Mouse (Mus musculus): ENCODE data around the gene Hist1h3c. TPM values are rescaled to one million over a fixed set of nuclear protein-coding genes. Genes with fewer than 3 reads are reported as not detected.
"Not testable (repeated sequence)": the region's sequence is repeated elsewhere in the genome, so short reads cannot be mapped to it uniquely, and the experiment has no call there.

The Hist1h3c gene
- polyA plus RNA-seq, 1 experiment from 2014 or later, result 8.4 TPM

DNA sequence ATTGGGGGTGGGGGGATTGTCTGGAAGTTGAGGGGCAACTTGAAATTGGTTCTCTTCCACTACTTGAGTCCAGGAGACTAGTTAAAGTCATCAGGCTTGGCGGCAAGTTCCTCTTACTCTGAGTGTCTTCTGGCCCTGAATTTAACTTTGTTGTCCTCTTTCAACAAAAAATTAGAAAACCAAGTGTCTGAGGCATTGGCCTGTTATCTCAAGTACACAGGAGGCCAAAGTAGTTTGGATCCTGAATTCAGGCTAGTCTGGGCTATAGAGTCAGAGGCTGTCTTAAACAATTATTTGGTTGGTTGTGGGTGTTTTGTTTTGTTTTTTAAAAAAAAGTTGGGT, 19.7 kb upstream of the Hist1h3c start:
- Histone ChIP-seq H3K4me1 (ENCODE audit: control insufficient read depth, insufficient read depth, low read length) (peaks cover 9% of the 10 kb centered on the region), H3K9me3 (ENCODE audit: control insufficient read depth, low read depth, low read length) (no peaks in the 10 kb centered on the region), H3K27me3 (ENCODE audit: control insufficient read depth, insufficient read depth, low read length) (no peaks in the 10 kb centered on the region), H3K27ac (ENCODE audit: low read length) (no peak overlapping the region), H3K4me3 (ENCODE audit: low read depth, low read length) (no peak overlapping the region), H3K4me2 (replicated peaks; ENCODE audit: low read depth, low read length) (no peak overlapping the region), H3K36me3 (ENCODE audit: control insufficient read depth, insufficient read depth, low read length) (no peaks in the 10 kb centered on the region), H3K9ac (replicated peaks; ENCODE audit: low read depth, low read length) (no peak overlapping the region)
- no peak for ATAC-seq (ENCODE audit: insufficient number of reproducible peaks, insufficient read depth, low FRiP score, low read depth)
- WGBS, result 66% methylated on average over 1 of the region's 1 CpGs

DNA sequence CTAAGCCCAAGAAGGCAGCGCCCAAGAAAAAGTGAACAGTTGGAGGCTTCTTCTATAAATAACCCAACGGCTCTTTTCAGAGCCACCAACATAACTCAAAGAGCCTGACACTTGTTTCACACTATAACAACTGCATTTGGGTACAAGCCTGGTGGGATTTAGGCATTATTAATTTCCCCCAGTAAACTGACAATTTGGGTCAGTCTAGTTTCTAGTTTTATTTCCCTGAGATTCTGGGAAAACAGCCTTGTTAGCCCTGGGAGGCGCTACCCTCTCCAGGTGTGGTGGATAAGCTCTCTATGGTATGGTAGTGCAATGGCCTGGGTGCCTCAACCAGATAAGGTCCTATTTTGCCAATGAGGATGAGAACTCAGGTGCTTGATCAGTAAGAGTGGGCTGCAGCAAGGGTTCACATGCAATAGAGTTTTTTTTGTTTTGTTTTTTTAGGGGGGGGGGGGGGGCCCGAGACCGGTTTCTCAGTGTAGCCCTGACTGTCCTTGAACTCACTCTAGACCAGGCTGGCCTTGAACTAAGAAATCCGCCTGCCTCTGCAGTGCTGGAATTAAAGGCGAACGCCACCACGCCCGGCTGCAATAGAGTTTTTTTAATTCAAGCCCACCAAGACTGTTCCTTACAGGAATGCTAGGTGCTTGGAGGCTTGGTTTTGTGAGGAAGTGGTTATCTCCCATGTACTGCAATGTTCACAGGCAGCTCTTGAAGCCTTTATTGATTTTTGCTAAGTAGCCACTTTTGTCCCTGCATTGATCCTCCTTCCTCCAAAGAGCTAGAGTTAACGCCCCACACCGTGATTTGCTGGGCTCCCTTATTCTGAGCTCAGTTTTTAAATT, 19.1 kb upstream of the Hist1h3c start:
- no peak for ATAC-seq (ENCODE audit: insufficient number of reproducible peaks, insufficient read depth, low FRiP score, low read depth)

DNA sequence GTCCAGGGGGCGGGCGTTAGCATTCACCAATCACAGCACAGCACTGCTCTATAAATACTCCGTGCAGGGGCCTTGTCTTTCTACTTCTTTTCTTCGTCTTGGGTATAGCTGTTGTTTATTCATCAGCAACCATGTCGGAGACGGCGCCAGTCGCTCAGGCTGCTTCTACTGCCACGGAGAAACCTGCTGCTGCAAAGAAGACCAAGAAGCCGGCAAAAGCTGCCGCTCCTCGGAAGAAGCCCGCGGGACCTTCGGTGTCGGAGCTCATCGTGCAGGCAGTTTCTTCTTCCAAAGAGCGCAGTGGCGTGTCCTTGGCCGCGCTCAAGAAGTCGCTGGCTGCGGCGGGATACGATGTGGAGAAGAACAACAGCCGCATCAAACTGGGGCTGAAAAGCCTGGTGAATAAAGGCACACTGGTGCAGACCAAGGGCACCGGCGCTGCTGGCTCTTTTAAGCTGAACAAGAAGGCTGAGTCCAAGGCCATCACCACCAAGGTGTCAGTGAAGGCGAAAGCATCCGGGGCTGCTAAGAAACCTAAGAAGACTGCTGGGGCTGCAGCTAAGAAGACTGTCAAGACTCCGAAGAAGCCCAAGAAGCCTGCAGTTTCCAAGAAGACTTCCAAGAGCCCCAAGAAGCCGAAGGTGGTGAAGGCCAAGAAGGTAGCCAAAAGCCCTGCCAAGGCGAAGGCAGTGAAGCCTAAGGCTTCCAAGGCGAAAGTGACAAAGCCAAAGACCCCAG, 18.4 kb upstream of the Hist1h3c start, which contains the start of gene Hist1h1a:
Gene Hist1h1a, plus strand, starts transcription at position 81 of the 738 bp plus-strand sequence.
- Histone ChIP-seq H3K9ac (replicated peaks; ENCODE audit: low read depth, low read length) (peak within 1 kb of the TSS; percentile 55), H3K4me1 (ENCODE audit: control insufficient read depth, insufficient read depth, low read length) (peaks cover 11% of the 10 kb centered on the region), H3K4me2 (replicated peaks; ENCODE audit: low read depth, low read length) (peak within 1 kb of the TSS; percentile 67), H3K27me3 (ENCODE audit: control insufficient read depth, insufficient read depth, low read length) (no peaks in the 10 kb centered on the region), H3K4me3 (ENCODE audit: low read depth, low read length) (peak within 1 kb of the TSS; percentile 50), H3K9me3 (ENCODE audit: control insufficient read depth, low read depth, low read length) (no peaks in the 10 kb centered on the region), H3K36me3 (ENCODE audit: control insufficient read depth, insufficient read depth, low read length) (no peaks in the 10 kb centered on the region), H3K27ac (ENCODE audit: low read length) (peak within 1 kb of the TSS; percentile 98)
- peak; percentile 74 for ATAC-seq (ENCODE audit: insufficient number of reproducible peaks, insufficient read depth, low FRiP score, low read depth)
- 3% methylated on average over 34 of the region's 34 CpGs for WGBS

More for the DNA sequence above, 19.1 kb upstream of the Hist1h3c start:
- Histone ChIP-seq H3K4me3 (ENCODE audit: low read depth, low read length) (peak overlapping the region; percentile 50), H3K4me1 (ENCODE audit: control insufficient read depth, insufficient read depth, low read length) (peaks cover 11% of the 10 kb centered on the region), H3K27me3 (ENCODE audit: control insufficient read depth, insufficient read depth, low read length) (no peaks in the 10 kb centered on the region), H3K9ac (replicated peaks; ENCODE audit: low read depth, low read length) (peak overlapping the region; percentile 55), H3K27ac (ENCODE audit: low read length) (peak overlapping the region; percentile 98), H3K36me3 (ENCODE audit: control insufficient read depth, insufficient read depth, low read length) (no peaks in the 10 kb centered on the region), H3K9me3 (ENCODE audit: control insufficient read depth, low read depth, low read length) (no peaks in the 10 kb centered on the region), H3K4me2 (replicated peaks; ENCODE audit: low read depth, low read length) (peak overlapping the region; percentile 67)
- 34% methylated on average over 12 of the region's 12 CpGs for WGBS

DNA sequence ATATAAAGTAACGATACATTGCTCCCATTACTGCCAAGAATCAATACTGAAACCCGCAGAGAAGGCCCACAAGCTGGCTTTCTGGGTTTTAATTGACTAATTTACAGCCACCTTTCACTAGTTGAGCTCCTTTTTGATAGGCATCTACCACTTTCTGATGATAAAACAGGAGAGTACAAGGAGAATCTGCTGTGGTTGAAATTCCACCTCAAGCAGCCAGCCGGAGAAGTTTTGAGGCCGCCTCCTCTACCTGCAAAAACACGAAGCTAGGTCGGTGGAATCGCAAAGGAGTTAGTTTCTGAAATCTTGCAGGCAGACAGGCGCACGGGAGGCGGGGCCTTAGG, 17.8 kb upstream of the Hist1h3c start:
- no peaks in the 10 kb centered on the region for H3K36me3 ChIP-seq (ENCODE audit: control insufficient read depth, insufficient read depth, low read length)
- peaks cover 11% of the 10 kb centered on the region for H3K4me1 ChIP-seq (ENCODE audit: control insufficient read depth, insufficient read depth, low read length)
- WGBS, result under 1% methylated on average over 10 of the region's 10 CpGs
- no peaks in the 10 kb centered on the region for H3K27me3 ChIP-seq (ENCODE audit: control insufficient read depth, insufficient read depth, low read length)
- no peaks in the 10 kb centered on the region for H3K9me3 ChIP-seq (ENCODE audit: control insufficient read depth, low read depth, low read length)
- H3K4me3 ChIP-seq (ENCODE audit: low read depth, low read length), result peak overlapping the region; percentile 50
- peak overlapping the region; percentile 55 for H3K9ac ChIP-seq (replicated peaks; ENCODE audit: low read depth, low read length)
- peak overlapping the region; percentile 67 for H3K4me2 ChIP-seq (replicated peaks; ENCODE audit: low read depth, low read length)
- ATAC-seq (ENCODE audit: insufficient number of reproducible peaks, insufficient read depth, low FRiP score, low read depth), result no peak
- peak overlapping the region; percentile 98 for H3K27ac ChIP-seq (ENCODE audit: low read length)

DNA sequence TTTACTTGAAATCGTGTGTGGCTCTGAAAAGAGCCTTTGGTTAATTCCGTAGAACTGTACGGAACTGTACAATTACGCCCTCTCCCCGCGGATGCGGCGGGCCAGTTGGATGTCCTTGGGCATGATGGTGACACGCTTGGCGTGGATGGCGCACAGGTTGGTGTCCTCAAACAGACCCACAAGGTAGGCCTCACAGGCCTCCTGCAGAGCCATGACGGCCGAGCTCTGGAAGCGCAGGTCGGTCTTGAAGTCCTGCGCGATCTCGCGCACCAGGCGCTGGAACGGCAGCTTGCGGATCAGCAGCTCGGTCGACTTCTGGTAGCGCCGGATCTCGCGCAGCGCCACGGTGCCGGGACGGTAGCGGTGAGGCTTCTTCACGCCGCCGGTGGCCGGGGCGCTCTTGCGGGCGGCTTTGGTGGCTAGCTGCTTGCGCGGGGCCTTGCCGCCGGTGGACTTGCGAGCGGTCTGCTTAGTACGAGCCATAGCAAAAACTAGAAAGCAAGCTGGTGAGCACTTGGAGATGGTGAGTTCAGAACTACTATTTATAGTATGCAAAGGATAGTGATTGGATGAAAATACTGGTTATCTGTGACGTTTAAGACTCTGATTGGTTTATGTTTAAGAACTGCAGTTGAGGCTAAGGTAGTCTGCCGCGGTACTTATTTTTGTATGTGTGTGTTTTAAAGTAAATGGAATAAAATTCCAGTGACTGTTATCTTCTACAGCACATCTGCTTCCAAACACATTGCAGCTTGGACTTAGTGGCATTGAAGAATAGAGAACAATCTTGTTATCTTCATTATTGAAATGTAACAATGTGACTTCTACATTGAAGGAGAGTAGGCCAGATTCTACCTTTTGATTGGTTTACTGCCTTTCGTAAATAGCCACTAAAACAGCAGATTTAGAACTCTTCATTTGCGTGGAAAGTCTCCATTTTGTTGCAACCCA, 16.7 kb upstream of the Hist1h3c start, which contains the start of gene Hist1h3a:
Gene Hist1h3a, minus strand, starts transcription at position 516 of the 951 bp plus-strand sequence.
- H3K9me3 ChIP-seq (ENCODE audit: control insufficient read depth, low read depth, low read length); H3K36me3 ChIP-seq (ENCODE audit: control insufficient read depth, insufficient read depth, low read length); H3K27me3 ChIP-seq (ENCODE audit: control insufficient read depth, insufficient read depth, low read length): not testable (repeated sequence)
- WGBS, result under 1% methylated on average over 33 of the region's 52 CpGs
- peak within 1 kb of the TSS; percentile 98 for H3K27ac ChIP-seq (ENCODE audit: low read length)
- H3K4me3 ChIP-seq (ENCODE audit: low read depth, low read length), result peak within 1 kb of the TSS; percentile 50
- ATAC-seq (ENCODE audit: insufficient number of reproducible peaks, insufficient read depth, low FRiP score, low read depth), result peak; percentile 73
- peak within 1 kb of the TSS; percentile 67 for H3K4me2 ChIP-seq (replicated peaks; ENCODE audit: low read depth, low read length)
- peaks cover 11% of the 10 kb centered on the region for H3K4me1 ChIP-seq (ENCODE audit: control insufficient read depth, insufficient read depth, low read length)
- H3K9ac ChIP-seq (replicated peaks; ENCODE audit: low read depth, low read length), result peak within 1 kb of the TSS; percentile 55

DNA sequence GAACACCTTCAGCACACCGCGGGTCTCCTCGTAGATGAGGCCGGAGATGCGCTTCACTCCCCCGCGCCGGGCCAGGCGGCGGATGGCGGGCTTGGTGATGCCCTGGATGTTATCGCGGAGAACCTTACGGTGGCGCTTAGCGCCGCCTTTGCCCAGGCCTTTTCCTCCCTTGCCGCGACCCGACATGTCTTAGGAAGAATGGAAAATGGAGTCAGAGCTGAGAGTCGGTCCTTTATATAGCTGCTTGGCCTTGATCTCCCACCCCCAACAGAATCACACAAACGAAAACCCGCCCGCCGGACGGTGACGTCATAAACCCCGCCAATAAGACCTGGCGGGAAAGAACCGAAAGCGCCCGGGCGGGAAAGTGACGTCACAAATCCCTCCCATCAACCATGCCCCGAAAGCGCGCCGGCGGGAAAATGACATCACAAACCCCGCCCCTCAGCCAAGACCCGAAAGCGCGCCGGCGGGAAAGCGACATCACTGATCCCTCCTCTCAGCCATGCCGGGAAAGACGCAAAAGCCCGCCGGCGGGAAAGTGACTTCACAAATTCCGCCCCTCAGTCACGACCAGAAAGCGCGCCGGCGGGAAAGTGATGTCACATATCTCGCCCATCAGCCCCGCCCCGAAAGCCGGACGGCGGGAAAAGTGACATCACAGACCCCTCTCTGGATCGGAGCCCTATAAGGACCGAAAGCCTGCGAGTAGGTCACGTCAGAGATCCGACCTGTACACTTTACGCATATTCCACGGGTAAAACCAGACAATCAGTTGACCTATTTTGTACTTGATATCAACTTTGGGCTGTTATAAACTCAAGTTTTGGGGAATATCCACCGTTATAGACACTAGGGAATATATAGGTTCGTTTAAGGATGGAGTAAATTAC, 15.8 kb upstream of the Hist1h3c start, which contains the start of gene Hist1h4a:
Gene Hist1h4a, minus strand, starts transcription at position 259 of the 893 bp plus-strand sequence.
- Histone ChIP-seq H3K4me1 (ENCODE audit: control insufficient read depth, insufficient read depth, low read length) (peaks cover 11% of the 10 kb centered on the region), H3K9me3 (ENCODE audit: control insufficient read depth, low read depth, low read length) (no peaks in the 10 kb centered on the region), H3K27me3 (ENCODE audit: control insufficient read depth, insufficient read depth, low read length) (no peaks in the 10 kb centered on the region), H3K36me3 (ENCODE audit: control insufficient read depth, insufficient read depth, low read length) (no peaks in the 10 kb centered on the region), H3K9ac (replicated peaks; ENCODE audit: low read depth, low read length) (peak within 1 kb of the TSS; percentile 45), H3K4me3 (ENCODE audit: low read depth, low read length) (peak within 1 kb of the TSS; percentile 50), H3K27ac (ENCODE audit: low read length) (peak within 1 kb of the TSS; percentile 92), H3K4me2 (replicated peaks; ENCODE audit: low read depth, low read length) (peak within 1 kb of the TSS; percentile 67)
- ATAC-seq (ENCODE audit: insufficient number of reproducible peaks, insufficient read depth, low FRiP score, low read depth), result peak; percentile 79
- WGBS, result under 1% methylated on average over 67 of the region's 72 CpGs

DNA sequence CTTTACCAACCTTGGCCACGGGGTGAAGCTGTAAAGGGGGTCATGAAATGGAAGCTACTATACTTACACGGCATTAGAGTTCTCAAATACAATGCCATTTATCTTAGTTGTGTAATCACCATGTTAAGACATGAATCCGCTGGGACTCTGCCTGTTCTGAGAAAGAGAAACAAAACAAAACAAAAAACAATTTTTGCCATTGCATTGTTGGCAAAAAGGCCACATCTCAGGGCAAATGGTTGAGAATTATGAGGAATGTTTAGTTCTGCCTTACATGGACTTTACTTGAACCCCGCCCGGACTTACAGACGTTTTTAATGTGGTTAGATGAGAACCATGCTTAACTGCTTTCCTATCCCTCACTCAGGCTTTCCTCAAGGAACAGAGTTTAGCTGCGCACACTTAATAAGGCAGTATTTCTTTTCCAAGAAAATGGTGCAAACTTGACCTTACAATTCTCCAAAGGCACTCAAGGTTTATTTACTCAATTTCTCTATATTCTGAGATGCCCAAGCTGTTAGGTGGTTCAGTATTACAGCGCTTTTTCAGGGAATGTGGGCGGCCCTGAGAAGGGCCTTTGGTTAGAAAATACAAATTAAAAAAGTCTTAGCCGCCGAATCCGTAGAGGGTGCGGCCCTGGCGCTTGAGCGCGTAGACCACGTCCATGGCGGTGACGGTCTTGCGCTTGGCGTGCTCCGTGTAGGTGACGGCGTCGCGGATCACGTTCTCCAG, 15.0 kb upstream of the Hist1h3c start:
- no peak for ATAC-seq (ENCODE audit: insufficient number of reproducible peaks, insufficient read depth, low FRiP score, low read depth)
- Histone ChIP-seq H3K9ac (replicated peaks; ENCODE audit: low read depth, low read length) (peak overlapping the region; percentile 22), H3K4me2 (replicated peaks; ENCODE audit: low read depth, low read length) (peak overlapping the region; percentile 67), H3K4me3 (ENCODE audit: low read depth, low read length) (peak overlapping the region; percentile 50), H3K27ac (ENCODE audit: low read length) (peak overlapping the region; percentile 75), H3K36me3 (ENCODE audit: control insufficient read depth, insufficient read depth, low read length) (no peaks in the 10 kb centered on the region), H3K27me3 (ENCODE audit: control insufficient read depth, insufficient read depth, low read length) (no peaks in the 10 kb centered on the region), H3K9me3 (ENCODE audit: control insufficient read depth, low read depth, low read length) (no peaks in the 10 kb centered on the region), H3K4me1 (ENCODE audit: control insufficient read depth, insufficient read depth, low read length) (peaks cover 11% of the 10 kb centered on the region)
- 2% methylated on average over 19 of the region's 27 CpGs for WGBS
